Mouse (Mus musculus): ENCODE measurements at regions not wholly inside any gene's neighbourhood (a gene's known extent, or its start where the extent isn't known, plus 50 kb on each side); places are given as distances from the start of the nearest gene placed in this dataset.
A peak's percentile ranks its signal among the peaks of the same experiment; 100 is the strongest.
"Not testable (repeated sequence)": the region's sequence is repeated elsewhere in the genome, so short reads cannot be mapped to it uniquely, and the experiment has no call there.

DNA sequence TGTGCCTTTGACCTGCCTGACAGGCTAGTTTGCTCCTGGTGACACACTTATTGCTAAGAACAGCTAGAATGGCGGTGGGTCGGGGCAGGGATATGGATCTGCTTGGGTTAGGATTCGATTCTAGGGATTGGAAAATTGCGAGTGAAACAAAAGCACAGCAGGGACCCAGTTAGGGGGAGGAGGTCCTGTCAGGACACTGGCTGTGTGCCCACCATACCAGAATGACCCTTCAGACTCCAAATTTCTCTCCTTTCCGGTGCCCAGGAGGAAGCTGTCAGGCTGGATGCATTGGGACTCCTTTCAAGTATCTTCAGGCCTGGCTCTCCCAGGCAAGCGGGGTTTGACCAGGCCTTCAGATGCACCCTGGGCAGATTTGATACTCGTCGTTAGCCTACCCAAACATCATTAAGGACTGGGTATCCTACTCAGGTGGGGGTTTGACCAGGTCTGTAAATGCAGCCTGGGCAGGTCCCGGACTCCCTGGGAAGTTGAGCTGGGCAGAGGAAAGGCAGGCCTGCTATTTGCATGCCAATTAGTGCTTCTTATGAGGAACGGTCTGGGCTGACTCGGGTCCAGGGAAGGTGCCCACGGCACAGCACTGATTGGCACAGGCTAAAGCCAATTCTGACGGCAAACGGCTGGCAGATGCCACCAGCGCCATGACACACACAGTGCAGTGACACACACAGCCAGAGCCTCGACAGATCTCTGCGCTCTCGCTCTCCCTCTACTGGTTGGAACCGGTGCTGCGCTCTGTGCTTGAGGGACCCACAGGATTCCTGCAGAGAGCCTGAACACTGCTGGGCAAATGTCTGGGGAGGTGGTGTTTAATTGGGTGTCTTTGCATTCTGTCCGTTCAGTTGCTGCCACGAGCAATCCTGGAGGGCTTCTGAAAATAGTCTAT lies 403.3 kb downstream of the Ice1 start:
- H3K9ac ChIP-seq (replicated peaks; ENCODE audit: low read depth, low read length), result no peak overlapping the region
- no peak overlapping the region for H3K27ac ChIP-seq (ENCODE audit: low read length)
- peak overlapping the region; percentile 21; the same call in 1 of the 2 replicates for H3K4me2 ChIP-seq (replicated peaks; ENCODE audit: low read depth, low read length)
- no peaks in the 10 kb centered on the region for H3K27me3 ChIP-seq (ENCODE audit: control insufficient read depth, insufficient read depth, low read length)
- H3K36me3 ChIP-seq (ENCODE audit: control insufficient read depth, insufficient read depth, low read length), result no peaks in the 10 kb centered on the region
- no peaks in the 10 kb centered on the region for H3K9me3 ChIP-seq (ENCODE audit: control insufficient read depth, low read depth, low read length)
- H3K4me1 ChIP-seq (ENCODE audit: control insufficient read depth, insufficient read depth, low read length), result no peaks in the 10 kb centered on the region
- peak; percentile 81; the same call in 1 of the 2 replicates for ATAC-seq (ENCODE audit: insufficient number of reproducible peaks, insufficient read depth, low FRiP score, low read depth)
- H3K4me3 ChIP-seq (ENCODE audit: low read depth, low read length), result no peak overlapping the region
- WGBS, result 44% methylated on average over 22 of the region's 22 CpGs

DNA sequence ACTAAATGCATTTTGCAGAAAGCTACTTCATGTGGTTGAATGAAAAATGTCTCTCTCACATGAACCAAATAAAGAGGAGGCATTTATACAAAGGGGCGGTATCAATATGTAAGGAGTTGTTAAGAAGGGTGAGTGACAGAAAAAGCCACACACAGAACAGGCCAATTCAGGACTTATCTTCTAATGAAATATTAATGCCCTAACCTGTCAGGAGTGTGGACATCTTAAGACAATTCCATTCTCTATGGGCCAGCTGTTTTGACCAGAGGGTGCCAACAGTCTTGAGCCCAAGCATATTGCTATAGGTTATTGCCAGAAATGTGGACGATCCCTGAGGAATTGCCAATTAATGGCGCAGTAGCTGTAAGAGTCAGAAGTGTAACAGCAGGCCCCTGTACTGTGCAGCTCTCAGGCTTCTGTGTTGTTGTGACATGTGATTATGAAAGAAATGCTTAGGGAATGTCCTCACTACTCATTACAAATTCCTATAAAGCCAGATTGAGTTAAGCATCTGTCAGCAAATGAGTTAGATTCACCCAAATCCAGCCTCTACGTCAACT lies 393.8 kb downstream of the Ice1 start:
- ATAC-seq (ENCODE audit: insufficient number of reproducible peaks, insufficient read depth, low FRiP score, low read depth), result no peak

DNA sequence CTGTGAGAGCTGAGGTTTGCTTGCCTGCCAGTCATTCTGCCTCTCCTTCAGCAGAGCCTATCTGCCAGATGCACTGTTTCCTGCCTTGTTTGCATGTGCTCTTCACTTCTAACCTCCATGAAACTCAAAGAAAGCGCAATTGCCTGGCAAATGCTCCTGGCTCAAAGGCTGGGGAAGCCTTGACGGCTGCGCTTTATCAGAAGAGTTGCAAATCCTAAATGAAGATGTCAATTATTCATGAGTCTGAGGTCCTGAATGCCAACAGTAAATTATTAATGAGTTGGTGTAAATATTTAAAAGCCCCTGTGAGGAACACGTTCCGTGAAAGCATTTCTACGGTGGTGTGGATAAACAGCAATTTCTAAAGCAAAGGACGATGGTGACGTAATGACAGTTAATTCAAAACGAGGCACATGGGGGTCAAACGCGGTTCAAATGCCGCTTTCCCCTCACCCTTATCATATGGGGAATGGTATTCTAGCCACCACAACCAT lies 377.4 kb downstream of the Ice1 start:
- no peak for ATAC-seq (ENCODE audit: insufficient number of reproducible peaks, insufficient read depth, low FRiP score, low read depth)
- 16% methylated on average over 12 of the region's 12 CpGs for WGBS
- no peak overlapping the region for H3K9ac ChIP-seq (replicated peaks; ENCODE audit: low read depth, low read length)
- no peaks in the 10 kb centered on the region for H3K4me1 ChIP-seq (ENCODE audit: control insufficient read depth, insufficient read depth, low read length)
- H3K27ac ChIP-seq (ENCODE audit: low read length), result no peak overlapping the region
- H3K27me3 ChIP-seq (ENCODE audit: control insufficient read depth, insufficient read depth, low read length), result no peaks in the 10 kb centered on the region
- no peak overlapping the region for H3K4me2 ChIP-seq (replicated peaks; ENCODE audit: low read depth, low read length)
- no peaks in the 10 kb centered on the region for H3K36me3 ChIP-seq (ENCODE audit: control insufficient read depth, insufficient read depth, low read length)
- no peaks in the 10 kb centered on the region for H3K9me3 ChIP-seq (ENCODE audit: control insufficient read depth, low read depth, low read length)
- H3K4me3 ChIP-seq (ENCODE audit: low read depth, low read length), result no peak overlapping the region

More for the DNA sequence above, 393.8 kb downstream of the Ice1 start:
- Histone ChIP-seq H3K9me3 (ENCODE audit: control insufficient read depth, low read depth, low read length) (no peaks in the 10 kb centered on the region), H3K4me1 (ENCODE audit: control insufficient read depth, insufficient read depth, low read length) (no peaks in the 10 kb centered on the region), H3K9ac (replicated peaks; ENCODE audit: low read depth, low read length) (no peak overlapping the region), H3K36me3 (ENCODE audit: control insufficient read depth, insufficient read depth, low read length) (no peaks in the 10 kb centered on the region), H3K27ac (ENCODE audit: low read length) (no peak overlapping the region), H3K4me3 (ENCODE audit: low read depth, low read length) (no peak overlapping the region), H3K27me3 (ENCODE audit: control insufficient read depth, insufficient read depth, low read length) (no peaks in the 10 kb centered on the region), H3K4me2 (replicated peaks; ENCODE audit: low read depth, low read length) (no peak overlapping the region)
- WGBS, result 86% methylated on average over 4 of the region's 4 CpGs

DNA sequence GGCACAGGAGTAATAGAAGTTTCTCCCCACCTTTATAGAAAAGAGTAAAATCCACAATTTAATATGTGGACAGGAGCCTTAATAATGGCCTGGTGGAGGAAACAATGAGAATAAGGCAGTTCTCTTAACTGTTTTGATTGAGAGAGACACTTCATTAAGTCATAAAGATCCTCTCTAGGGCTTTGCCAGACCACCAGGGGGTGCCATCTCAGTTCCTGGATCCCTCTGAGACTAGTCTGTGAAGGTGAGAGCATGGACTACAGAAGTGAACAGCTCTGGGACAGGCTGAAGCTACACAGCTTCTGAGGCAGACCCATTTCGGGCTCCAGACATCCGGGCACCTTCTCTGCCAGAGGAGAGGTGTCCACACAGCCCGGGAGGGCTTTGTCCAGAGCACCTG lies 373.8 kb downstream of the Ice1 start:
- no peak overlapping the region for H3K27ac ChIP-seq (ENCODE audit: low read length)
- 79% methylated on average over 3 of the region's 3 CpGs for WGBS
- H3K36me3 ChIP-seq (ENCODE audit: control insufficient read depth, insufficient read depth, low read length), result no peaks in the 10 kb centered on the region
- ATAC-seq (ENCODE audit: insufficient number of reproducible peaks, insufficient read depth, low FRiP score, low read depth), result no peak
- no peak overlapping the region for H3K4me2 ChIP-seq (replicated peaks; ENCODE audit: low read depth, low read length)
- H3K4me1 ChIP-seq (ENCODE audit: control insufficient read depth, insufficient read depth, low read length), result no peaks in the 10 kb centered on the region
- no peaks in the 10 kb centered on the region for H3K27me3 ChIP-seq (ENCODE audit: control insufficient read depth, insufficient read depth, low read length)
- H3K9ac ChIP-seq (replicated peaks; ENCODE audit: low read depth, low read length), result no peak overlapping the region
- no peak overlapping the region for H3K4me3 ChIP-seq (ENCODE audit: low read depth, low read length)
- H3K9me3 ChIP-seq (ENCODE audit: control insufficient read depth, low read depth, low read length), result no peaks in the 10 kb centered on the region

DNA sequence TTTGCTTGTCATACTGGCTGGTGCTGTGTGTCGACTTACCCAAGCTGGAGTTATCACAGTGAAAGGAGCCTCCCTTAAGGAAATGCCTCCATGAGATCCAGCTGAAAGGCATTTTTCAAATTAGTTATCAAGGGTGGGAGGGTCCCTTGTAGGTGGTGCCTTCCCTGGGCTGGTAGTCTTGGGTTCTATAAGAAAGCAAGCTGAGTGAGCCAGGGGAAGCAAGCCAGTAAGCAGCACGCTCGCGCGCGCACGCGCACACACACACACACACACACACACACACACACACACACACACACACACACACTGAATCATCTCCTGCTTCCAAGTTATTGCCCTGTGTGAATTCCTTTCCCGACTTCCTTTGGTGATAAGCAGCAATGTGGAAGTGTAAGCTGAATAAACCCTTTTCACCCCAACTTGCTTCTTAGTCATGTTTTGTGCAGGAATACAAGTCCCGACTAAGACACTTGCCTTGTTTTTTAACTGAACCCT lies 360.5 kb downstream of the Ice1 start:
- H3K9ac ChIP-seq (replicated peaks; ENCODE audit: low read depth, low read length); H3K27me3 ChIP-seq (ENCODE audit: control insufficient read depth, insufficient read depth, low read length); H3K9me3 ChIP-seq (ENCODE audit: control insufficient read depth, low read depth, low read length); H3K4me3 ChIP-seq (ENCODE audit: low read depth, low read length); H3K36me3 ChIP-seq (ENCODE audit: control insufficient read depth, insufficient read depth, low read length); H3K27ac ChIP-seq (ENCODE audit: low read length); H3K4me1 ChIP-seq (ENCODE audit: control insufficient read depth, insufficient read depth, low read length); ATAC-seq (ENCODE audit: insufficient number of reproducible peaks, insufficient read depth, low FRiP score, low read depth); H3K4me2 ChIP-seq (replicated peaks; ENCODE audit: low read depth, low read length): not testable (repeated sequence)
- WGBS, result 76% methylated on average over 10 of the region's 10 CpGs

DNA sequence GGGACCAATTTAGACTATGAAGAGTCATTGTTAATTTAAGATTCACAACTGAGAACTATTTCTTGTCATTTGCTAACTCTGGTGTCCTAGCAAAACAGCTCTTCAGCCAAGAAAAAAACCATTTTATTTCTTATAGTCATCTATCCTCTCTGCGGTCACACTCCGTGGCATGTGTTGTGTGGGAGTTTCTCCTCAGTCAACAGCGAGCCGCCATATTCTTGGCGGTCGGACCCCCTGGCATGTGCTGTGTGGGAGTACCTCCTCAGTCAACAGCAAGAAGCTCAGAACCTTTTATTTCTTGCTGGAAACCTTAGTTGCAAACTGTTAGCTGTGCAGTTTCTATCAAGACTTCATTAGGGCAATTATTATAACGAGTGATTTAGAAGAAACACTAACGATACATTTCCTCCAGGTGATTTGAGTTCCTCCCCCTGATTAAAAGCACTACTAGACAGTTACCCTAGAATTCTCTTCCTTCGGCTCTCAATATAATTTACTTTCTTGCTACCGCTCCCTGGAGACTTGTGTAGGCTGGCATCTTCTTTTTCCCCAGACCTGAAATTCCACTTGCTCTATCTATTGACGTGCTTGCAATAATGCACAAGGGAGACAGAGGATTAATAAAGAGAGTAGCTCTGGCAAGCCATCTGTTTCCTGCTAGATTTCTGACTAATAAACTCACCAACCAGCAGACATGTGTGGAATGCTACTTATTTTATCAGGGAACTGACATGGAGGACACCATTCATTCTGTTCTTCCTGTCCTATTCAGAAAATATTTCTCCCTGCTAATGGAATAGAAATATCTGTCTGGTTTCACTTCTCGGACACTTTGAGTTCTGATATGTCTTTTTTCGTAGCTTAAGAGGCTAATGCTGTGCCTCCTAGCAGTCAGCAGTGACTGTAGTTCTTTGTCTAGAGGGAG lies 359.5 kb downstream of the Ice1 start:
- ATAC-seq (ENCODE audit: insufficient number of reproducible peaks, insufficient read depth, low FRiP score, low read depth), result no peak

DNA sequence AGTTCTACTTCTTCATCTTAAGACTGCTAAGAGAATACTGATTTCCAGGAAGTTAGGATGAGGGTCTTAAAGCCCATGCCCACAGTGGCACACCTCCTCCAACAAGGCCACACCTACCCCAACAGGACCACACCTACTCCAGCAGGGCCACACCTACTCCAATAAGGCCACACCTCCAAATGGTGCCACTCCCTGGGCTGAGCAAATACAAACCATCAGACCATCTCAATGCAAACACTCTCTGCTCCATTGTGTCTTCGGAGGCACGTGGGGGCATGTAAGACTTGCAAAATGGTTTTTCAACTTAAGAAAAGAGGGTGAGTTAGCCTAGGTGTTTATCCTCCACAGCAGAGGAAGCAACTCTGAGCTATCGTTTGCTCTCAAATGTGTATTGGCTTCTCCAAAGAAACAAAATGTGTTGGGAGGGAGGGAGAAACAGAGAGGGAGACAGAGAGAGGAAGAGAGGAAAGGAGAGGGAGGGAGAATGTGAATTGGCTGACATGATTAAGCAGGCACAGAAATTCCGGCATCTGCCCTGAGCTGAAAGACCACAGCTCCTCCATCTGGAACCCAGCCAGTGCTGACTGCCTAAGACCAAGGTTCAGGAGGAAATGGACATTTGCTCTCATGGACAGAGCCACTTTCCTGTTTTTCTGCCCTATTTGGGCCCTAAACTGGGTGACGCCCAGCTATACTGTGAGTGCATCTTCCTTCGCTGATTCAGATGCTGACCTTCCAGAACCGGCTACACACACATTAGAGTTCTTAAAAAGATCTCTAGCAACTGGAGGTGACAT lies 356.2 kb downstream of the Ice1 start:
- Histone ChIP-seq H3K4me2 (replicated peaks; ENCODE audit: low read depth, low read length) (no peak overlapping the region), H3K27me3 (ENCODE audit: control insufficient read depth, insufficient read depth, low read length) (no peaks in the 10 kb centered on the region), H3K9me3 (ENCODE audit: control insufficient read depth, low read depth, low read length) (no peaks in the 10 kb centered on the region), H3K9ac (replicated peaks; ENCODE audit: low read depth, low read length) (no peak overlapping the region), H3K4me1 (ENCODE audit: control insufficient read depth, insufficient read depth, low read length) (no peaks in the 10 kb centered on the region; the same call in none of the 2 replicates), H3K36me3 (ENCODE audit: control insufficient read depth, insufficient read depth, low read length) (no peaks in the 10 kb centered on the region), H3K27ac (ENCODE audit: low read length) (no peak overlapping the region; the same call in 1 of the 2 replicates), H3K4me3 (ENCODE audit: low read depth, low read length) (no peak overlapping the region)
- peak; percentile 69; the same call in 1 of the 2 replicates for ATAC-seq (ENCODE audit: insufficient number of reproducible peaks, insufficient read depth, low FRiP score, low read depth)
- 57% methylated on average over 7 of the region's 7 CpGs for WGBS

More for the DNA sequence above, 359.5 kb downstream of the Ice1 start:
- H3K27me3 ChIP-seq (ENCODE audit: control insufficient read depth, insufficient read depth, low read length), result no peaks in the 10 kb centered on the region
- no peak overlapping the region for H3K9ac ChIP-seq (replicated peaks; ENCODE audit: low read depth, low read length)
- no peaks in the 10 kb centered on the region for H3K36me3 ChIP-seq (ENCODE audit: control insufficient read depth, insufficient read depth, low read length)
- peak overlapping the region; percentile 23; the same call in 1 of the 2 replicates for H3K27ac ChIP-seq (ENCODE audit: low read length)
- H3K4me1 ChIP-seq (ENCODE audit: control insufficient read depth, insufficient read depth, low read length), result no peaks in the 10 kb centered on the region; the same call in none of the 2 replicates
- no peak overlapping the region for H3K4me3 ChIP-seq (ENCODE audit: low read depth, low read length)
- H3K4me2 ChIP-seq (replicated peaks; ENCODE audit: low read depth, low read length), result no peak overlapping the region
- H3K9me3 ChIP-seq (ENCODE audit: control insufficient read depth, low read depth, low read length), result no peaks in the 10 kb centered on the region
- 68% methylated on average over 13 of the region's 13 CpGs for WGBS
